Mouse (Mus musculus): Measurements from ENCODE around the gene Gm15155. TPM values are rescaled to one million over a fixed set of nuclear protein-coding genes. Genes with fewer than 3 reads are reported as not detected.
"Not testable (repeated sequence)": the region's sequence is repeated elsewhere in the genome, so short reads cannot be mapped to it uniquely, and the experiment has no call there.

Gm15155 gene
- polyA plus RNA-seq, 1 experiment from 2014 or later = not detected

GRCm38 (mm10) chrX:155622961-155623599 is 1.5 kb upstream of the Gm15155 start:
- peak overlapping the region; percentile 87 for H3K4me2 ChIP-seq (ENCODE audit: low read depth, low read length)
- H3K27me3 ChIP-seq (ENCODE audit: control insufficient read depth, insufficient read depth, low read length) = peaks cover 35% of the 10 kb centered on the region
- no peak overlapping the region for H3K27ac ChIP-seq (ENCODE audit: low read length)
- peak overlapping the region; percentile 40; the same call in 1 of the 2 replicates for H3K9ac ChIP-seq (ENCODE audit: low read length)
- H3K4me3 ChIP-seq (ENCODE audit: low read length) = peak overlapping the region; percentile 54
- no peaks in the 10 kb centered on the region for H3K36me3 ChIP-seq (ENCODE audit: control insufficient read depth, insufficient read depth)
- 18% methylated on average over 41 of the region's 69 CpGs for WGBS
- no peaks in the 10 kb centered on the region for H3K9me3 ChIP-seq (replicated peaks; ENCODE audit: control insufficient read depth, low read length)
- H3K4me1 ChIP-seq (ENCODE audit: control insufficient read depth, insufficient read depth, low read length) = 0 out of 2 replicates have a peak, but pooled peaks cover 6% of the 10 kb centered on the region
- 0 out of 2 replicates have a peak, but pooled peaks have one; percentile 14 for ATAC-seq (replicated peaks; ENCODE audit: extremely low read depth, insufficient read depth, low FRiP score)

GRCm38 (mm10) chrX:155623701-155624281 is 750 bp upstream of the Gm15155 start, which contains the start of gene Ptchd1:
Ptchd1 (minus strand) TSS chrX:155623814.
- Histone ChIP-seq H3K4me2 (ENCODE audit: low read depth, low read length) (peak within 1 kb of the TSS; percentile 87), H3K27ac (ENCODE audit: low read length) (no peak within 1 kb of the TSS), H3K9me3 (replicated peaks; ENCODE audit: control insufficient read depth, low read length) (no peaks in the 10 kb centered on the region), H3K4me3 (ENCODE audit: low read length) (peak within 1 kb of the TSS; percentile 54), H3K4me1 (ENCODE audit: control insufficient read depth, insufficient read depth, low read length) (0 out of 2 replicates have a peak, but pooled peaks cover 6% of the 10 kb centered on the region), H3K36me3 (ENCODE audit: control insufficient read depth, insufficient read depth) (no peaks in the 10 kb centered on the region), H3K27me3 (ENCODE audit: control insufficient read depth, insufficient read depth, low read length) (peaks cover 35% of the 10 kb centered on the region), H3K9ac (ENCODE audit: low read length) (peak within 1 kb of the TSS; percentile 40; the same call in 1 of the 2 replicates)
- WGBS = 13% methylated on average over 28 of the region's 34 CpGs
- no peak for ATAC-seq (replicated peaks; ENCODE audit: extremely low read depth, insufficient read depth, low FRiP score)

GRCm38 (mm10) chrX:155624895-155625294 is 354 bp downstream of the Gm15155 start:
- peaks cover 35% of the 10 kb centered on the region for H3K27me3 ChIP-seq (ENCODE audit: control insufficient read depth, insufficient read depth, low read length)
- 23% methylated on average over 15 of the region's 15 CpGs for WGBS
- H3K4me3 ChIP-seq (ENCODE audit: low read length) = peak overlapping the region; percentile 54
- H3K36me3 ChIP-seq (ENCODE audit: control insufficient read depth, insufficient read depth) = no peaks in the 10 kb centered on the region
- H3K4me1 ChIP-seq (ENCODE audit: control insufficient read depth, insufficient read depth, low read length) = 0 out of 2 replicates have a peak, but pooled peaks cover 6% of the 10 kb centered on the region
- H3K9ac ChIP-seq (ENCODE audit: low read length) = no peak overlapping the region
- no peaks in the 10 kb centered on the region for H3K9me3 ChIP-seq (replicated peaks; ENCODE audit: control insufficient read depth, low read length)
- no peak overlapping the region for H3K27ac ChIP-seq (ENCODE audit: low read length)
- H3K4me2 ChIP-seq (ENCODE audit: low read depth, low read length) = peak overlapping the region; percentile 87
- ATAC-seq (replicated peaks; ENCODE audit: extremely low read depth, insufficient read depth, low FRiP score) = no peak

GRCm38 (mm10) chrX:155625671-155626196 is 1.2 kb downstream of the Gm15155 start:
- Histone ChIP-seq H3K27me3 (ENCODE audit: control insufficient read depth, insufficient read depth, low read length) (peaks cover 35% of the 10 kb centered on the region), H3K9ac (ENCODE audit: low read length) (no peak overlapping the region), H3K9me3 (replicated peaks; ENCODE audit: control insufficient read depth, low read length) (no peaks in the 10 kb centered on the region), H3K27ac (ENCODE audit: low read length) (no peak overlapping the region), H3K4me3 (ENCODE audit: low read length) (peak overlapping the region; percentile 6; the same call in 1 of the 2 replicates), H3K4me2 (ENCODE audit: low read depth, low read length) (peak overlapping the region; percentile 34), H3K36me3 (ENCODE audit: control insufficient read depth, insufficient read depth) (no peaks in the 10 kb centered on the region), H3K4me1 (ENCODE audit: control insufficient read depth, insufficient read depth, low read length) (0 out of 2 replicates have a peak, but pooled peaks cover 6% of the 10 kb centered on the region)
- no peak for ATAC-seq (replicated peaks; ENCODE audit: extremely low read depth, insufficient read depth, low FRiP score)
- WGBS = 9% methylated on average over 13 of the region's 13 CpGs

- no peak overlapping the region for H3K27ac ChIP-seq (ENCODE audit: low read length)
- no peaks in the 10 kb centered on the region for H3K27me3 ChIP-seq (ENCODE audit: control insufficient read depth, insufficient read depth, low read length)
- H3K4me2 ChIP-seq (ENCODE audit: low read depth, low read length) = no peak overlapping the region
- no peak overlapping the region for H3K4me3 ChIP-seq (ENCODE audit: low read length)
- 25% methylated on average over 1 of the region's 1 CpGs for WGBS
- no peak for ATAC-seq (replicated peaks; ENCODE audit: extremely low read depth, insufficient read depth, low FRiP score)
- H3K9ac ChIP-seq (ENCODE audit: low read length) = no peak overlapping the region
- H3K9me3 ChIP-seq (replicated peaks; ENCODE audit: control insufficient read depth, low read length) = 0 out of 2 replicates have a peak, but pooled peaks cover 2% of the 10 kb centered on the region
- H3K4me1 ChIP-seq (ENCODE audit: control insufficient read depth, insufficient read depth, low read length) = no peaks in the 10 kb centered on the region
- H3K36me3 ChIP-seq (ENCODE audit: control insufficient read depth, insufficient read depth) = no peaks in the 10 kb centered on the region
Measured at GRCm38 (mm10) chrX:155643975-155644374, 19.4 kb downstream of the Gm15155 start.

- H3K36me3 ChIP-seq (ENCODE audit: control insufficient read depth, insufficient read depth) = no peaks in the 10 kb centered on the region
- no peak for ATAC-seq (replicated peaks; ENCODE audit: extremely low read depth, insufficient read depth, low FRiP score)
- no peak overlapping the region for H3K27ac ChIP-seq (ENCODE audit: low read length)
- H3K4me2 ChIP-seq (ENCODE audit: low read depth, low read length) = no peak overlapping the region
- no peak overlapping the region for H3K9ac ChIP-seq (ENCODE audit: low read length)
- WGBS = 73% methylated on average over 3 of the region's 3 CpGs
- no peaks in the 10 kb centered on the region for H3K27me3 ChIP-seq (ENCODE audit: control insufficient read depth, insufficient read depth, low read length)
- no peaks in the 10 kb centered on the region for H3K4me1 ChIP-seq (ENCODE audit: control insufficient read depth, insufficient read depth, low read length)
- H3K4me3 ChIP-seq (ENCODE audit: low read length) = no peak overlapping the region
- 0 out of 2 replicates have a peak, but pooled peaks cover 2% of the 10 kb centered on the region for H3K9me3 ChIP-seq (replicated peaks; ENCODE audit: control insufficient read depth, low read length)
Measured at GRCm38 (mm10) chrX:155645975-155646374, 21.4 kb downstream of the Gm15155 start.

- no peaks in the 10 kb centered on the region for H3K4me1 ChIP-seq (ENCODE audit: control insufficient read depth, insufficient read depth, low read length)
- no peak overlapping the region for H3K4me2 ChIP-seq (ENCODE audit: low read depth, low read length)
- H3K36me3 ChIP-seq (ENCODE audit: control insufficient read depth, insufficient read depth) = no peaks in the 10 kb centered on the region
- 81% methylated on average over 1 of the region's 1 CpGs for WGBS
- H3K4me3 ChIP-seq (ENCODE audit: low read length) = no peak overlapping the region
- no peak for ATAC-seq (replicated peaks; ENCODE audit: extremely low read depth, insufficient read depth, low FRiP score)
- no peaks in the 10 kb centered on the region for H3K27me3 ChIP-seq (ENCODE audit: control insufficient read depth, insufficient read depth, low read length)
- no peaks in the 10 kb centered on the region for H3K9me3 ChIP-seq (replicated peaks; ENCODE audit: control insufficient read depth, low read length)
- no peak overlapping the region for H3K27ac ChIP-seq (ENCODE audit: low read length)
- H3K9ac ChIP-seq (ENCODE audit: low read length) = no peak overlapping the region
Measured at GRCm38 (mm10) chrX:155657971-155658370, 33.4 kb downstream of the Gm15155 start.

GRCm38 (mm10) chrX:155690440-155690839 is 65.9 kb downstream of the Gm15155 start:
- not testable (repeated sequence) for ATAC-seq (replicated peaks; ENCODE audit: extremely low read depth, insufficient read depth, low FRiP score); H3K27ac ChIP-seq (ENCODE audit: low read length); H3K36me3 ChIP-seq (ENCODE audit: control insufficient read depth, insufficient read depth); H3K27me3 ChIP-seq (ENCODE audit: control insufficient read depth, insufficient read depth, low read length); H3K4me1 ChIP-seq (ENCODE audit: control insufficient read depth, insufficient read depth, low read length); H3K9ac ChIP-seq (ENCODE audit: low read length); H3K4me3 ChIP-seq (ENCODE audit: low read length); H3K9me3 ChIP-seq (replicated peaks; ENCODE audit: control insufficient read depth, low read length); H3K4me2 ChIP-seq (ENCODE audit: low read depth, low read length)
- 75% methylated on average over 1 of the region's 1 CpGs for WGBS

GRCm38 (mm10) chrX:155724157-155724556 is 99.6 kb downstream of the Gm15155 start:
- H3K27me3 ChIP-seq (ENCODE audit: control insufficient read depth, insufficient read depth, low read length) = no peaks in the 10 kb centered on the region
- H3K4me1 ChIP-seq (ENCODE audit: control insufficient read depth, insufficient read depth, low read length) = no peaks in the 10 kb centered on the region
- ATAC-seq (replicated peaks; ENCODE audit: extremely low read depth, insufficient read depth, low FRiP score) = no peak
- no peaks in the 10 kb centered on the region for H3K9me3 ChIP-seq (replicated peaks; ENCODE audit: control insufficient read depth, low read length)
- H3K9ac ChIP-seq (ENCODE audit: low read length) = no peak overlapping the region
- WGBS = 67% methylated on average over 3 of the region's 3 CpGs
- no peak overlapping the region for H3K4me2 ChIP-seq (ENCODE audit: low read depth, low read length)
- H3K4me3 ChIP-seq (ENCODE audit: low read length) = no peak overlapping the region
- H3K36me3 ChIP-seq (ENCODE audit: control insufficient read depth, insufficient read depth) = no peaks in the 10 kb centered on the region
- H3K27ac ChIP-seq (ENCODE audit: low read length) = no peak overlapping the region

Measured in heart, embryonic 16.5 days (tissue).